Mouse (Mus musculus) v-Abl transformed pro-B cells (cell line): ENCODE measurements around the gene Bbip1.
"Not testable (repeated sequence)": the region's sequence is repeated elsewhere in the genome, so short reads cannot be mapped to it uniquely, and the experiment has no call there.

Source experiments
- in situ Hi-C, 2 experiments: fragments of 400-800 bp; cut with MboI; formaldehyde crosslinking; loops; one replicate each; pipeline ENCODE4 v1.15.1; 2025; ENCODE audit not compliant: unreplicated experiment in 2 of 2

The Bbip1 gene

DNA sequence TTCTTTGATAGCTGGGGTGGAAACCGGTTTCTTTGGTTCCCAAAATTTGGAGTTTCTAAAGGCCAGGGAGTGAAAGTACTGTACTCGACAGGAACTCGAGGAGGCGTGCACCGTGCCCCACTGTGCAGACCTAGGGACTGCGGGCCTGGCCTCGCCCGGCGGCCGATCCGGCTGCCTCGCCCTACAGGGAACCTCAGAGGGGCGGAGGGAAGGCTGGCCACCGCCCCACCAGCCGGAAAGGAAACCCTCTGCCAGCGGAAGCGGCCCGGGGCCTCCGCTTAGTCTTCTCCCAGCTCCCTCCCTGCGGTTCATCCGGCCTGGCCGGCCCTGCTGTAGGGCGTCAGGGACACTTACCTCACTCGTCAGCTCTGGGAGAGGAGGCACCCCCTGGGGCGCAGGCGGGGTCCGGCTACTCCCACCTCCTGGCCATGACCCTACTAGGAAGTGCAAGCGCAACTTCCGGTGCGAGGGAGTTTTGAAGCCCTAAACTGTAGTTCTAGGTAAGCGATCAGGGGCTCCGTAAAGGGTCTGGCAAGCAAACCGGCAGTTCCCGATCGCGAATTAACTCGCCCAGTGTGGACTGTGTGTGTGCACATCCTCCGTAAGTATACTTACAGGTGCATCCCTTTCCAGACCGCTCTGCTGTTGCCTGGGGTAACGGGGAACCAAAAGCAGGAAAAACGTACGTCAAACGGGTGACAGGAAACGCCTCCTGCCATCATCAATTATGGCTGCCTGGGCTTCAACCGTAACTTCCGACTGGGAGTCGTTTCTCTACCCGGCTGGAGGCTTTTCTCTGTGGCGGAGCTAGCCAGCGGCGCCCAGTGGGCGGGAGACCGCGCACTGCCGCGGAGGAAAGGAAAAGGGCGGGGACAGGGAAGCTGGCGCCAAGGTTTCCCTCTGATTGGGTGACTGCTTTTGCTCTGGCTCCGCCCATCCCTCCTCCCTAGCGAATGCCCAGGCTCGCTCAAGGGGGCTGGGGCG is at the start of gene Bbip1, which contains the start of gene Shoc2:
TSS of gene Bbip1 (minus strand) at position 826 of the 984 bp plus-strand sequence.
TSS of gene Shoc2 (plus strand) at position 505 of the 984 bp plus-strand sequence.
- in situ Hi-C loops, result loop anchor here (25.0 kb wide), 1 partner anchor 1368 kb away; the partner anchor contains the start of genes Vti1a (in 2 of the 2) and Zdhhc6 (in 2 of the 2)

DNA sequence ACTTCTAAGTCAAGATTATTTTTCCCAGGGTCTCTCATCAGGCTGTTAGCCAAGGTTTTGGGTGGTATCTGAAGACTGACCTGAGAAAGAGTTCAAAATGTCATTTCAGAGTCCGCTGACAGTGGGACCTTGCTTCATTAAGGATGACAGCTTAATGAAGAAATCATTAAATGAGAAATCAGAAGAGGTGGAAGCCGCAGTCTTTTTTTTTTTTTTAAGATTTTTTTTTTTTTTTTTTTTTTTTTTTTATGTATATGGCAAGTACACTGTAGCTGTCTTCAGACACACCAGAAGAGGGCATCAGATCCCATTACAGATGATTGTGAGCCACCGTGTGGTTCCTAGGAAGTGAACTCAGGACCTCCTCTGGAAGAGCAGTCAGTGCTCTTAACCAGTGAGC is 49.4 kb upstream of the Bbip1 start:
- in situ Hi-C loops, result no loop called here

DNA sequence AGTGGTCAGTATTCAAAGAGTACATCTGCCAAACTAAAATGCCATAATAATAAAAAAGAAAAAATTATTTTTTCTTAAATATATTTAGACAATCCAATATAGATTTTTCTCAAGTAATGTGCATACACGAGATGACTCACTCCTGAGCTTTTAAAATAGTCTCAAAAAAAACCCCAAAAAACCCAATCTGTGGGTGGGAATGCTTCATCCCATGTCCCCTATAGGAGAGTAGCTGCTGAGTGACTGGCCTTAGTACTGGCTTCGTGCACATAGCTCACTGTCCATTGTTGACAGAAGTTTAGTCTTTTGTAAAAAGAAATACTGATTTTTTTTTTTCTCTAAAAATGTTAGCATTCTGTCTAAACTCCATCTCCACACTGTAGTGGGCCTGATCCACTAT is 46.1 kb upstream of the Bbip1 start:
- in situ Hi-C loops, result no loop called here

DNA sequence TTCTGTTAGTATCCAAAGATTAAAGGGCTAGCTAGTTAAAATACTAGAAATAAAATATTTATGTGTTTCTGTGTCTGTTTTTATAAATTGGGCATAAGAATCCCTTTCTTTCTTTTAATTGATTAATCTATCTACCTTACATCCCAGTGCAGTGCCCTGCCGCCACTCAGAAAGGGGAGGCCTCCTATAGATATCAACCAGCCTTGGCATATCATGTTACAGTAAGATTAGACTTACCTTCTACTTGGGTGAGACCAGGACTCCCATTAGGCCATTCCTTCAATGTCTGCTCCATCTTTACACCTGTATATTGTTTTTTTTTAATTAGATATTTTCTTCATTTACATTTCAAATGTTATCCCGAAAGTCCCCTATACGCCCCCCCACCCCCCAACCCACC is 40.2 kb upstream of the Bbip1 start:
- in situ Hi-C loops, result no loop called here

DNA sequence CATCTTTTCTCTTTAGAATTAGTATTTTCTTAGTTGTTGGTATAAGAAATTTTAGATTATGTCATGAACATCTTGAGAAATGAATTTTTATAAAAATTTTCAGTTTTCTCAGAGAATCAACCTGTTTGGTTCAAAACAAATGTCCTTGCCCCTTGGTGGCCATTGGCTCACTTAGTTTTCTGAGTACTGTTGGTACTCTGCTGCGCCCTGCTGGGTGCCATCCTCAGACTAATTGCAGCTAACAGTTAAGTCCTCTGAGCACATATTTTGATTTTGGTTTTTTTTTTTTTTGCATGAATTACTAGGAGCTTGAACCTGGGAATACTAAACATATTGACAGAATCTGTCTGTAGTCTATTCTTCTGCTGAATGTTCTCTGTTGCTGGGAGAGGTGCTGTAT is 38.9 kb upstream of the Bbip1 start:
- in situ Hi-C loops, result no loop called here

DNA sequence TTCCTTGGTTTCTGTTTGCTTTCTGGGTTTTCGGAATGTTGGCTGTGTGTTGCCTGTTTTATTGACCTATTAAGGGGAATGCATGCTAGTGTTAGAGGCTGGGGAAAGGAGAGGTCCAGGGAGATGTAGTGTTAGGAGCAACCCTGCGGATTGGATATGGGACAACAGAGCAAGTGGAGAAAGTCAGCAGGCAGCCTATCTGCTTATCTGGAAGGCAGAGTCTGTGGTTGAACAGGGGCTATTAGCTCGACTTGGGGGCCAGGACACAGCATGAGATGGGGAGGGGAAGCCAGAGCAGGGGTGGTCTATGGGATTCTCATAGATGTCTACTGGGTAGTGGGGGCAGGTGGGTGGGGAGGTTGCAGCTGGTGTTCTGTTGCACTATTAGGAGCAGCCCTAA is 37.6 kb upstream of the Bbip1 start:
- in situ Hi-C loops, result no loop called here

DNA sequence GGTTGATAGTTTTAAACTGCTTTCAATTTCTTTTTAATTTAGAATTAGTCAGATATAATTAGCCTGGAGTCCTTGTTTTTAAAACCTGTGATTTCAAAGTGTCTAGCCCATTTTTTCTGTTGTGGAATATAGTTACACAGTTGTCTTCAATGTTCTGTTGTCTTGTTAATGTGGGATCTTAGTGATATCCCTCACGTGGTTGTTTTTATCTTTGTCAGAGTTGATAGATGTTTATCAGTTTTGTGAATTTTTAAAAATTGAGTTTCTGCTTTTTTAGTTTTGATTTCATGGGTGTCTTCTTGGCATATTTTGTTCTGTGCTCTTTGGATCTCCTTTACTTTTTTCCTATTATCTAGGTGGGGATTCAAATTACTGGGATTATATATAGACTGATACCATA is 29.2 kb upstream of the Bbip1 start:
- in situ Hi-C loops, result no loop called here

DNA sequence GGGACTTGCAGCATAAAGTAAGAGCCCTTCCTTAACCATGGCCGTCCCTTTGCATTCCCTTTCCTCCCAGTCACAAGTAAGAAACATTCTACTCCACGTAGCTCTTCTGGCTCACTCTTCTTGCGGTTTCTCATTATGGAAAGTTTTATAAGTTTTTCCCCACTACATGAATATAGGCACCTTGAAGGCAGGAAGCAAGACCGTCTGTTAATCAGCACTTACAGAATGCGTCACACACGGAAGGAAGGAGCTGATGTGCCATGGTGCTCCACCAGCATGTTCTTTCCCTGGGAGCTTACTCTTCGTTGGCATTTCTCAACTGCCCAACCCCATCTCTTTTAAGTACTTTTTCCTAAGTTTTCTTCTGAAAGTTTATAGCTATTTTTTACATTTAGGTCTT is 27.5 kb upstream of the Bbip1 start:
- in situ Hi-C loops, result no loop called here

DNA sequence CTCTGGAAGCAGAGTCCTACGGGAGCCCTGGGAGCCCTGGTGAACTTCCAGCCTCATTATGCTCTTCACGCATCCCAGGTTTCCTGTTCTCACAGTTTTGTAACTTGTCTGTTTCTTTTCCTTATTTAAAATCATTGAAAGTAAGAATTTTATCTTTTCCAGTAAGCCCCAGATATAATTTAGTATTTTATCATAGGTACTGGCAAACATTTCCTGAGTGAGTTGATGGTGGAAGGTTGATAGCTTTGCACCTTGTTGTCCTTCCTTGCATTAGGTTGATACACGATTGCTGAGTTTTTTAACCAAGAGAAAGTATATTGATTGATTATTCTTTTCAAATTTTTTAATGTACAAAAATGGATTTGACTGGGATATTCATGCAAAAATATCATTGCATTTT is 24.8 kb upstream of the Bbip1 start:
- in situ Hi-C loops, result no loop called here

DNA sequence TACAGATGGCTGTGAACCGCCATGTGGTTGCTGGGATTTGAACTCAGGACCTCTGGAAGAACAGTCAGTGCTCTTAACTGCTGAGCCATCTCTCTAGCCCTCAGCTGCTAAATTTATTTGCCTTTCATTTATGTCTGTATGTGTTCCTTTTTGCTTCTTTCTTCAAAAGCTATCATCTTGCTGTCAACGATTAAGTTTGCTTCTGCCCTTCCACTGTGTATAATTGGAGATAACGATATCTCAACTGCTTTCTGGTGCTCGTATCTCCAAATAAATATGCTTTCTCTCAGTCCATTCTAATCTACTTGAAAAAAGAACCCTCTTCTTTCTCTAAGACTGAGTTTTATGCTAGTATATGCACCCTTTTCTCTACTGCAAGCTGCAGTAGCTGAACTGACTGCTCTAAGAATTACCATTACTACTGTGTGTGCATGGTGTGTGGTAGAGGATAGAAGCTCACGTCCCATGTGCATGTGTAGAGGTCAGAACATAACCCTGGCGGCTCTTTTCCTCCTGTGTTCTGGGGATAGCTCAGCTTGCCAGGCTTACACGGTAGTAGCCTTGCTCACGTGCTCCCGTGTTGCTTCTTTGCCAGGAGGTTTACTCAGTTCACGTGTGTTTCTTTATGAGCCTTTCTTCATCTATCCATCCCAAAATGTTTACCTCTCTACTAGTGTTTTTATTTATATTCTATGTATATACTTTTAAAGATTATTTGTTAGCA is 20.6 kb upstream of the Bbip1 start:
- in situ Hi-C loops, result no loop called here

DNA sequence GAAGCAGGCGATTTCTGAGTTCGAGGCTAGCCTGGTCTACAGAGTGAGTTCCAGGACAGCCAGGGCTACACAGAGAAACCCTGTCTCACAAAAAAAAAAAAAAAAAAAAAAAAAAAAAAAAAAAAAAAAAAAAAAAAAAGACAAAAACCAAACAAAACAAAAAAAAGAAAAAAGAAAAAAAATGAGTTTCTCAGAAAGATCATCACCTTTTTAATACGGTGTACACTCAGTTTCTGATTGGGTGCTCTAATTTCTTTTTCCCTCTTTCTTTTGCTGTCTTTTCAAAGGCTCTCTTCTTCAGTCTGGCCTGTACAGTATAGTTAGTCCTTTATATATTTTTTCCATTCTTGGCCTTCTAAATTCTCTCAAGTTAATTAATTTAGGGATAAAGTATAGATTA is 19.9 kb upstream of the Bbip1 start:
- in situ Hi-C loops, result not testable (repeated sequence)

DNA sequence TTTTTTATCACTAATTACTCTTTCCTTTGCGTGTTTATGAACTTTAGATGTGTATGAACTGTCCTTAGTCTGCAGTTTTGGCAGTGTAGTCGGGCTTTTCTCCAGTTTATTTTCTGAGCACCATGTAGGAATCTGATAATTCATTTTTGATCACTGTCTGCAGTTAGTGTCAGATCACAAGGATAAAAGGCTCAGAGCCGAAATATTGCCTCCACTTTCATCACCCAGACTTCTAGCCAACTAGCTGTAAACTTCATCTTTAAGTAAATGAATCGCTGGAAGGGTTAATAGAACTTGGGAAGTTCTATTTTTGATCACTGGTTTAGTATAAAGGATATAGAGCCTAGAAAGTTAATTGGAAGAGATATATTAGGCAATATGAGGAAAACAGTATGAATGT is 18.1 kb upstream of the Bbip1 start:
- in situ Hi-C loops, result no loop called here

DNA sequence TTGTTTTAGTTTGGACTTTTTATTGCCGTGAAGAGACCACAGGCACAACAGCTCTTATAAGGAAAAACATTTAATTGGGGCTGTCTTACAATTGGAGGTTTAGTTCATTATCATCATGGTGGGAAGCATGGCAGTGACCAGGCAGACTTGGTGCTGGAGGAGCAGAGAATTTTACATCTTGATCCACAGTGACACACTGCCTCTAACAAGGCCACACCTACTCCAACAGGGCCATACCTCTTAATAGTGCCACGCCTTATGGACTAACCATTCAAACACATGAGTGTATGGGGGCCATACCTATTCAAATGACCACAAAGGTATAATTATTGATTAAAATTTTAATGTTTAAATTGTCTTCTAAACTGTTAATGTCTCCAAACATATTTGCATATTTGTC is 13.1 kb upstream of the Bbip1 start:
- in situ Hi-C loops, result no loop called here

DNA sequence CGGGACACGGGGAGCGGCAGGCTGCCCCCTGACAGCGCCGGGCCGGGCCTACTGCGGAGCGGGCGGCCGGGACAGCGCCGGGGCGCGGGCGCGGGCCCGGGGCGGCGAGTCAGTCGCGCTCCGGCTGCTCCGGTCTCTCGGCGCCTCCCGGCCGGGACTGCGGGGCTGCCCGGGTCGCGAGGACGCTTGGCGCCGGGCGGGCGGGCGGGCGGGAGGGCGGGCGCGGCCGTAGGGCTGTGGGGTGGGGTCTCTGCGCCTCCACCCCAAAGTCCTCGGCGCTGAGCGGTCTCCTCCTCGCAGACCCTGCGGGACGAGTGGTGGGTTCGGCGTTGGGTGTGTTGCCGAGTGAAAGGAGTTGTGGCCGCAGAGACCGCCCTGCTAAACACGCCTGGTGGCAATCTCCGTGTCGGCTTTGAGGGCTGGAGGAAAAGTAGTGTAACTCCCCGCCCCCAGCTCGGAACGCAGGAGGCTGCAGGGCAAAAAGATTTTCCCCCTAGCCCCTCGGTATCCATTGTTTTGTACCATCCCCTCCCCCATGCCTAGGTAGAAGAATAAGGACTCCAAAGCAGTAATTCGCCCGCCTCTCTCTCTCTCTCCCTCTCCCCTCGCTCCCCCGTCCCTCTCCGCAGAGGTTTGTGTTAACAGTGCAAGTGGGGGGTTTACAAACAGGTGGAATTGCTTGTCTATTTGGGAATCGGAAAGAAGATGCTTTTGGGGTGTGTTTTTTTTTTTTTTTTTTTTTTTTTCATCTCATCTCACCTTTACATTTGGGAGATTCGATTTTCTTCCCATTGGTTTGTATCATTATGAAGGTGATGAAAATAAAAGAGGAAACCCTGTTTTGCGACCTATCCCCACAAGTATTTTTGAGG is 980 bp upstream of the Bbip1 start:
- in situ Hi-C loops, result loop anchor here (25.0 kb wide), 1 partner anchor 1367 kb away; the partner anchor contains the start of genes Vti1a (in 2 of the 2) and Zdhhc6 (in 2 of the 2)

DNA sequence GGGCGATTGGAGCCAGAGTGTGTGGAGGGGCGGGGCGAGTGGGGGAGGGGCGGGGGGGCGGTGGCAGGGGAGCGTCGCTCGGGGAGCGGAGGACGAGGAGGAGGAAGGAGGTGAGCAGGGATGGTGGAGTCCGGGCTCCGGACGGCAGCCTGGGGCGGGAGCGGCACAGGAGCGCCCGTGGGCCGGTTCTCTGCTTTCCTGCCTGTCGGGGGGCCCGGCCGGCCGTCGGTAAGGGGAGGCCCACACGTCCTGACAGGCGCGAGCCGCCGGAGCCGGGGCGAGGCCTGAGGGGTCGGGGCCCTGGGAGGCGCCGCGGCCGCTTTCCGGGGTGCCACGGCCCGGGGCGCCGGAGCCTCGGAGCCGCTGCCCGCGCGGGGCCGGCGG is 351 bp upstream of the Bbip1 start:
- in situ Hi-C loops, result loop anchor here (25.0 kb wide), 1 partner anchor 1368 kb away; the partner anchor contains the start of genes Vti1a (in 2 of the 2) and Zdhhc6 (in 2 of the 2)

DNA sequence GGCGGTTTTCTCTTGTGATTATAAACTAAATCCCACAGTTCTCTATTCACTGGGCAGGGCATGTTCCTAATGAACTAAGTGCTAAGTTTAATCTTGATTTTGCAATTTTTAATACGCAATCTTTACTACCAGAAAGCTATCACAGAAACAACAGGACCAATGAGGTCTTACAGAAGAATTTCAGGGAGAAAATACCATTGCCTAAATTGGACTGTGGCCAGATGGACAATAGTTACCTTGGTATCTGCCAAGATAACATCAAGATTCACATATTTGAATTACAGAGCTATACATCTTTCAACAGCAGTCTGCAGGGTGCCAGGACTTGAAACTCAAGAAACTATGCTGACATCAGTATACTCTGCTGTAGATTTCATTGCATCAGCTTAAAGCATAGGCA is 2.1 kb downstream of the Bbip1 start:
- in situ Hi-C loops, result loop anchor here (25.0 kb wide), 1 partner anchor 1370 kb away; the partner anchor contains the start of genes Vti1a (in 2 of the 2) and Zdhhc6 (in 2 of the 2)

DNA sequence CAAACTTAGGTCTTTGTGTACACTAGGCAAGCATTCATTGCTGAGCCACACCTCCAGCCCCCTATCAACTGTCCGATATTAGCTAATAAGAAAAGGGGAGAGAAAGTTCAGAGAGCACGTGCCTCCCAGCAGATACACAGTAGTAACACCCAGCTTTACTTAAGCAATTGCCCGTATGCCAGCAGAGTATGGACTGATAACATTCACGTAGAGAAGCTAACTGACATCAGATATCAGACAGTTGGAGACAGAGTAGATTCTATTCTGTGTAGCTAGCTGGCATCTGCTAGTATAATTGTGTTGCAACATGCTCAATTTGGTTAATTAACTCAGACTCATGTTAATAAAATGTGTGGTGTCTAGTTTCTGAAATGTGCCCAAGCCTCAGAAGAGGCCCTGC is 3.3 kb downstream of the Bbip1 start:
- in situ Hi-C loops, result loop anchor here (25.0 kb wide), 1 partner anchor 1371 kb away; the partner anchor contains the start of genes Vti1a (in 2 of the 2) and Zdhhc6 (in 2 of the 2)

DNA sequence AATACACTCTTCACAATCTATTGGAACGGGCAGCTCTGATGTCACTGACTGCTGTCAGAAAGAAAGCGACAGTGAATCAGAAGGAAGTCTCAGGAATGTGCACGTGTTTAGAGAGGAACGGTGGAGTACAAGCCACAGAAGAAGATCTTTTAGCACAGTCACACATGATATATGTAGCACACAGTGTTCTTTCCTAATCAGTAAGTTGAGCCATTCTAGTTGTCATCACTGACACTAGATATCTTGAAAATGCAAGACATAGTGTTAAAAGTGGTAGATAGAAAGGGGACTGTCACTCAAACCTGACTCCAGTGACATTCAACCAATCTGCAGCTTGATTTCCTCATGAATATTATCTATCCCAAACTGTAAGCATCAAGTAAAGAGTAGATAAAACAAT is 5.0 kb downstream of the Bbip1 start:
- in situ Hi-C loops, result loop anchor here (10.0 to 25.0 kb wide), 3 partner anchors 1125 to 1373 kb away; partner anchors contain the start of genes Vti1a (in 2 of the 2) and Zdhhc6 (in 2 of the 2)

DNA sequence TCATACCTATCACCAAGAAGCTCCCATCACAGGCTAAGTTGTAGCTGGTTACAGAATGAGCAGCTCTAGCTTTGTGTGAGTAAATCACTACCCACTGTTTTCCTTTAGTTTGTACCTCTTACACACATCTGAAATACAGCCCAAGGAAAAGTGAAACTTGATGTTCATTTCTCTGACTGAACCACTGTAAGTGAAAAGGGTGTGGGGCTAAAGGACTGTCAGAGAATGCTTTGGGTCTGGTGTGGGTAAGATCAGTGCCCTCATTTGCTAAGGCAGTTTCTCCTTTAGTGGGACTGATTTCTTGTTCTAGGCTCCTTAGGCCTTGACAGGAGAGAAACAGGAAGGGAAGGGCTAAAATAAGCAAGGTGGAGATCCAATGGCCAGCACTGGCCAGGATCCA is 10.4 kb downstream of the Bbip1 start:
- in situ Hi-C loops, result loop anchor here (10.0 to 25.0 kb wide), 3 partner anchors 1131 to 1378 kb away; partner anchors contain the start of genes Vti1a (in 2 of the 2) and Zdhhc6 (in 2 of the 2)

DNA sequence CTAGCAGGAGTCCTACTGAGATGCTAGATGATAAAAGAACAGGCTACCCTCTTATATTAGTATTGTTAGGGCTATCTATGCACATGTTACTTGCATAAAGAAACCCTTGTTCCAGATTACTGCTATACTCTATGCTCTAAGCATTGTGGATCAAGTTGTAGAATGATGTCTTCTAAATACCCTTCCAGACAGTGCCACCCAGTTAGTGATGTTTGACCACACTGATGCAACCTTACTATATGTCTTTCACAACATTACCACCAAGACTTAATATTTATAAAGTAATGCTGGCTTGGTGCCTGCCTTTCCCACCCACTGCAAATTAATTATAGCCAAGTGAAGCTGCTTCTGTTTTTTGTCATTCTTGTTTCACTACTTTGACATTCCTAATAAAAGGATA is 11.4 kb downstream of the Bbip1 start:
- in situ Hi-C loops, result loop anchor here (10.0 to 25.0 kb wide), 3 partner anchors 1132 to 1379 kb away; partner anchors contain the start of genes Vti1a (in 2 of the 2) and Zdhhc6 (in 2 of the 2)
